Mouse (Mus musculus): Measurements from ENCODE around the gene Rnf183.

Gene Rnf183

DNA sequence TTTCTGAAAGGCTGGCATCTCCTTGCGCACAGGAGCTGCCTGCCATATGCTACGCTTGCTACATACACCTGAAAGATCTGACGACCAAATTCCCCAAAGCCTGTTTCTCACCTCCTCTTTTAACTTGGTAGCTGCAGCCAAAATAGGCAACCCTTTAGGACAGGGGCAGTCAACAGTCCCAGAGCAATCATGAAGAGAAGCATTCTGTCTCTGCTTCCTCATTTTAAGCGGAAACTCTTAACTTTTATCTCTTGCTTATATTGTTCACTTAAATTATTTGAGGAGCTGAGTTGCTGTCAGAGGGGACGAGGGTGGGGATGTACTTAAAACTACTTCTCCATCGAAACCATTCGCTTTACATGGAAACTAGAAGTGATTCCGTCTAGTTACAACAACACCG lies 5.4 kb downstream of the Rnf183 start:
- WGBS, result 91% methylated on average over 9 of the region's 9 CpGs

- WGBS, result 75% methylated on average over 17 of the region's 17 CpGs
Observed at GRCm38 (mm10) chr4:62427978-62428758, 6.9 kb downstream of the Rnf183 start.

DNA sequence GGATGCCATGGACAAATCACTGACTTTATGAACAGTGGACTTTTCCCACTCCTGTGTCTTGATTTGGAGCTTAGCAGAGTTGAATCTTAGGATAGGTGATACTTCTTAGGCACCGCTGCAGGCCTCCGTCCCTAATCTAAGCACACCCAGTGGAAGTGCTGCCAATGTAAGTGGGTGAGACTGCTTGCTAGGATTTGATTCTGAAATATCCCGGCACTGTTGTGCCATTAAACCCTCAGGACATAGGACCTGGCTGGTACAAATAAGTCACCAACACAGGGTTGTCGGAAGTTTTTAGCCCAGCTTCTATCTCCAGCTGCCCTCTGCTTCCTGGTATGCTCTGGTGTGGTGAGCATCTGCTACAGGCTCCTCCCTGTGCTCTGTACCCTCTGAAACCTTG lies 9.2 kb downstream of the Rnf183 start:
- WGBS, result 85% methylated on average over 4 of the region's 4 CpGs

- 87% methylated on average over 6 of the region's 6 CpGs for WGBS
Observed at GRCm38 (mm10) chr4:62419091-62419490, 16.0 kb downstream of the Rnf183 start.

DNA sequence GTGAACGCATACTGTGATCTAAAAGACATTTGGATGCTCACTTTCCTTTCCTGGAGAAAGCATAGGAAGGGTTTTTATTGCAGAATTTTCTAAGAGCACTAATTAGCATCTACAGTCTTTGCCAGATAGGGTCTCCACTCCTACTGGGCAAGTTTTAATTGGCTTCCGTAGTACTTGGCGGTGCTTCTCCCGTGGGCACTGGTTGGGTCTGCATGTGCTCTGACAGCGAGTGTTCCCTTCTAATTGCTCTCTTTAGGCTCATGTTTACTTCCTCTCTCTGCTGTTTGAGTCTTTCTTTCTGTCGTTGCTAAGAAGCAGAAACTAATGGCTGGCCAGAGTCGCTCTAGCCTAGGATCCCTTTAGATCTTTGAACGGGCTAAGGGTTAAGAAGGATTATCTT lies 16.6 kb downstream of the Rnf183 start:
- 48% methylated on average over 8 of the region's 8 CpGs for WGBS

- WGBS, result 92% methylated on average over 10 of the region's 10 CpGs
Observed at GRCm38 (mm10) chr4:62411606-62412005, 23.4 kb downstream of the Rnf183 start.

DNA sequence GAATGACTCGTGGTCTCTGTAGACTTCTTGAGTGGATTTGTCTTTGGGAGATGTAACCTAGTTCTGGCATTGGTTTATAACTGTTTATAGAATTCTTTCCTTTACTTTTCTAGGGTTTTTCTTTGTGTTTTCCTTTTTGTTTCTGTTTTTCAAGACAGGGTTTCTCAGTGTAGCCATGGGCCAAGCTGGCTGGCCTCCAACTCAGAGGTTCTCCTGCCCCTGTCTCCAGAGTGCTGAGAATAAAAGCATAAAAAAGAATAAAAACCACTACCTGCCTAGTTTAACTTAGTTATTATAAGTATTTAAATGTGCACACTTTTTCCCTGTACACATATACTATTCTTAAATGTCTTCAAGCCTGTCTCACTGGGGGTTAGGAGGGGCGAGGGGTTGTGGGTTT lies 24.7 kb downstream of the Rnf183 start:
- WGBS, result 86% methylated on average over 2 of the region's 2 CpGs

GRCm38 (mm10) chr4:62409615-62410014 lies 25.4 kb downstream of the Rnf183 start:
- whole genome bisulfite sequencing, result 26% methylated on average over 6 of the region's 6 CpGs

DNA sequence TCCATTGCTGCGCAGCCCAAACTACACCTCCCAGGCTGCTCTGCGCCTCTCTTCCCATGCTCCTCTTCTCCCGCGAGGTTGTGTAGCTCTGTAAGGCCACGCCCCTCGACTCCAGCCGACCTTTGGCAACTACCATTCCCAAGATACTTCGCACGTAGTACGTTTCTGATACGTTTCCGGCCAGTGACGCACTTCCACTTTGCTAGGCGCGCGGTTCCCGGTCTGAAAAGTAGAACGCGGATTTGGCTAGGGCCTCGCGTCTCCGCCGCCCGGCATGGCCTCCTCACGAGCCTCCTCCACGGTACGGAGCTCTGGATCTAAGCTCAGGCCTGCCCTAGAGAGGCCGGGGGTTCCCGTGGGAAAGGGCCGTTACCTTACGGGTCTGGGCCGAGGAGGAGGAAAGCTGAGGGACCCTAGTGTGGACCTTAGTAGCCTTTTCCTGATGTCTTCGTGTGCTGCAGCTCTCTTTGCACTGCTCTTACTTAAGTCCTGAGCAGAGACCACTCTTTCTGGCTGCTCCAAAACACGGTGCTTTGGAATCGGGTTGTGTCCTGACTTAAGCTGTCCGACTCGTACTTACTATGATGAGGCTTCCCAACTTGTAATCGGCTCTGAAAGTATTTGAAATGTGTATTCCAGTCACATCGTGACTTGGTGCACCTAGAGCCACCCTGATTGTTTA lies 26.3 kb downstream of the Rnf183 start, which contains the start of the genes Cdc26 and Prpf4:
TSS of gene Cdc26 (minus strand) at position 42 of the 682 bp plus-strand sequence.
TSS of gene Prpf4 (plus strand) at position 197 of the 682 bp plus-strand sequence.
- under 1% methylated on average over 39 of the region's 39 CpGs for WGBS

- under 1% methylated on average over 35 of the region's 35 CpGs for WGBS
Observed at GRCm38 (mm10) chr4:62407730-62408582, 27.1 kb downstream of the Rnf183 start.

GRCm38 (mm10) chr4:62406133-62406532 lies 28.9 kb downstream of the Rnf183 start:
- WGBS, result 71% methylated on average over 4 of the region's 4 CpGs

DNA sequence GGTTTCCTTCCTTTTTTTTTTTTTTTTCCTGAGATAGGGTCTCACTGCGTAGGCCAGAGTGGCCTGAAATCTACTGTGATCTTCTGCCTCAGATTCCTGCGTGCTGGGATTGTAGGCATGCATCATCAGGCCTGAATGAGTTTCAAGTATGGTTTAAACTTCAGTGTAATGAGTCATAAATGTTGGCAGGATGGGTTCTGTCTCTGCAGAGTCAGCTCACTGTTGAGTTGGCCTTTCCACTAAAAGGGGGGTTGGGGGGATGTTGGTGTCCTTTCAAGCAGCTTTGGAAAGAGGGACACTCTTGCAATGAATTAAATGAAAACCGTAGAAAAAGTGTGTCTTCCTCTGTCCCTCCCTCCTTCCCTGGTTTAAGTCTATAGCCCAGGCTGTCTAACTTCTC lies 36.1 kb downstream of the Rnf183 start:
- 54% methylated on average over 3 of the region's 3 CpGs for WGBS

GRCm38 (mm10) chr4:62397616-62398365 lies 37.3 kb downstream of the Rnf183 start:
- WGBS, result 40% methylated on average over 4 of the region's 4 CpGs

DNA sequence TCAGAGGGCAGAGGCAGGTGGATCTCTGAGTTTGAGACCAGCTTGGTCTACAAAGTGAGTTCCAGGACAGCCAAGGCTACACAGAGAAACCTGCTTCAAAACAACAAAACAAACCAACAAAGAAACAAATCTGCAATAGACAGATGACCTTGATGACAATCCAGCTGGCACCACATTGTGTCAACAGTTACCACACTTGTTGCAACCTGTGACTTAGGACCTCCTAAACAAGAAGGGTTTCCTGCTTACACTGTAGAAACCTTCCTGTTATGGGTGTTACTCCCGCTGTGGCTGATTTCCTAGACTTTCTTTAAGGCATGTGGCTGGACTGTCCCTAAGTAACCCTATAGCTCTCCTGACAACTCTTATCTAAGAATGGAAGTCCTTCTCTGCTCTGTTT lies 39.2 kb downstream of the Rnf183 start:
- 83% methylated on average over 1 of the region's 1 CpGs for WGBS

DNA sequence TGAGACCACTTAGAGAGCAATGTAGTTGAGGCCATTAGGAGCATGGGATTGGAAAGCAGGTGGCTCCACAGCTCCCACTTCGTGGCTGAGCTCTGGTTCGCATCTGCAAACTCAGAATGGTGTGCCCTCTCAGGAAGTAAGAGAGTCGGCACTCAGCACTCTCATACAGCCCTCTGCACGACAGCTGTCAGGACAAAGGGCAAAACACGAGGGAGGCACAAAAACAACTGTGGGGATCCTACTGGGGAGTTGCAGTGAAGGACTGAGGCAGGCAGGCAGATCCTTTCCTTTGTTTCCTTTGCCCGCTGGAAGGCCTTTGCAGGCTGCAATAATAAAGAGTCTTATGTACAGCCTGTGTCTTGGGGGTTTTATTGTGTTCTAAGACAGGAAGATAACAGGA lies 41.6 kb downstream of the Rnf183 start:
- WGBS, result 54% methylated on average over 6 of the region's 6 CpGs

GRCm38 (mm10) chr4:62391892-62392291 lies 43.2 kb downstream of the Rnf183 start:
- WGBS, result 86% methylated on average over 7 of the region's 7 CpGs

DNA sequence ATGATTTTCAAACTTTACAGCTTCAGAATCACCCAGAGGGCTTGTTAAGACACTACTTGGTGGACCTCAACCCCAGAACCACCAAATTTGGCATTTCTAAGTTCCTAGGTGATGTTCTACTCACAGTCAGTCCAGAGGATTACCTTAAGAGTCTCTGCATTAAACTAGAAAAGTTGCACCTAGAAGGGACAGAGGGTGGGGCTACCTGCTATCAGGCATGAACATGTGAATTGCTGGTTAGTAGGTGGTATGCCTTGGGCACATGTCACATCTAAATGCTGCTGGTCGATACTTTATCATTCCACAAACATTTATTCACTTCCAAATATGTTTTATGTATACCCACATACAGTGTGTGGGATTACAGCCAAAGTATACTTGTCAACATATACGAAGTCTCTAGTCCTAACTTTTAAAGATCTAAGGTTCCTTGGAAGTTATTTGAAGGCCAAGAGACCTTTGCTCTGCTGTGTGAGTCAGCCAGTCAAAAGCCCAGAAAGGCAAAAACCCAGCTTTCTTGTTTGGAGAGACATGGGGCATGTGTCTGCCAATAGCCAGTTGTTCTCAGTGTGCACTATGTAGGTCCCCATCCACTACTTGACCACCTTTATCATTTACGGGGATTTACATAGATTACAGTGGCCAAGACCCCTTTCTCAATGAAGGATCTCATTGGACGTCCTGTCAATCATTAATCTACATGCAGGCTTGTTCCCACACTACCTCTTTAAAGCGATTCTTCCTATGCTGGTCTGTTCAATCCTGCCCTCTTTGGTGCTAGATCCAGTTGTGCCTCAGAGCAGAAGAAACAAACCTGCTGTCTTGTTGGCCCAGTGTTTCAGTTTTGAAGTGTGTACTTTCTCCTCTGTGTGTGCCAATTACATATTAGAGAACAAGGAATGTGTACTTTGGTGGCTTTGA lies 45.2 kb downstream of the Rnf183 start:
- 88% methylated on average over 5 of the region's 5 CpGs for WGBS

GRCm38 (mm10) chr4:62385439-62385838 lies 49.6 kb downstream of the Rnf183 start:
- 67% methylated on average over 7 of the region's 7 CpGs for WGBS

GRCm38 (mm10) chr4:62384159-62384558 lies 50.9 kb downstream of the Rnf183 start:
- WGBS, result 94% methylated on average over 1 of the region's 1 CpGs

GRCm38 (mm10) chr4:62383752-62384151 lies 51.3 kb downstream of the Rnf183 start:
- WGBS, result 87% methylated on average over 7 of the region's 7 CpGs

Measured in cerebral cortex, adult 2 months (tissue).